Mouse (Mus musculus): ENCODE results near the gene Gabbr2.

GRCm38 (mm10) chr4:46731590-46731989 is 260.1 kb downstream of the Gabbr2 start:
- TF ChIP-seq CTCF (IDR thresholded peaks at IDR 0.05; ENCODE audit: control insufficient read depth, insufficient read depth, insufficient read length) (no peak), FOSL1 (IDR thresholded peaks at IDR 0.05; ENCODE audit: insufficient read depth, low read length, poor library complexity, severe bottlenecking) (no peak), CEBPB (IDR thresholded peaks at IDR 0.05; ENCODE audit: low read depth) (no peak), MYOG (IDR thresholded peaks at IDR 0.05; ENCODE audit: control insufficient read depth, extremely low read depth, insufficient read length) (no peak), MAX (IDR thresholded peaks at IDR 0.05) (no peak)

All from C2C12 (cell line).